Mouse (Mus musculus) bone marrow, adult 2 months (tissue): ENCODE measurements around the gene Mllt1. TPM values are rescaled to one million over a fixed set of nuclear protein-coding genes. Genes with fewer than 3 reads are reported as not detected.
A peak's percentile ranks its signal among the peaks of the same experiment; 100 is the strongest.

ENCODE experiments used
- H3K27ac ChIP-seq: fragments of 200-500 bp; 2 replicates; pipeline ENCODE4 v1.5.1; 2012; ENCODE audit warnings: low read depth, mild to moderate bottlenecking, control low read depth, inconsistent platforms, low read length; ENCODE audit not compliant: control insufficient read depth, poor library complexity, insufficient read depth
- H3K4me1 ChIP-seq: fragments of 200-500 bp; 2 replicates; pipeline ENCODE4 v1.6.1; 2011; ENCODE audit warnings: low read length; ENCODE audit not compliant: control insufficient read depth, insufficient read depth
- H3K4me3 ChIP-seq: fragments of 200-500 bp; replicated peaks from 2 replicates; pipeline ENCODE3; 2011; ENCODE audit warnings: mild to moderate bottlenecking, low read depth, low read length, control low read depth; ENCODE audit not compliant: control insufficient read depth
- CTCF ChIP-seq: fragments of 200-500 bp; IDR thresholded peaks from 2 replicates; pipeline ENCODE4 v1.5.1; 2011; ENCODE audit warnings: low read length, control low read depth; ENCODE audit not compliant: control insufficient read depth, insufficient read depth
- POLR2A ChIP-seq: fragments of 200-500 bp; IDR thresholded peaks from 2 replicates; pipeline ENCODE4 v1.6.1; 2011; ENCODE audit warnings: low read depth, mild to moderate bottlenecking, control low read depth, low read length, borderline replicate concordance; ENCODE audit not compliant: control insufficient read depth
- WGBS: fragments of 180-500 bp; shearing (Covaris S2); methylation state at CpG from one replicate; pipeline ENCODE4 v1.1.7; 2018; 5-methylcytosine and 5-hydroxymethylcytosine counted together
- polyA plus RNA-seq: library from polyadenylated mRNA; stranded (reverse); fragments of >200 nt; gene quantifications from 2 replicates; pipeline ENCODE4 v1.2.4, GENCODE M21; 2011; ENCODE audit warnings: low replicate concordance; ENCODE audit not compliant: missing spikeins, insufficient read depth, insufficient read length

Mllt1 gene
- polyA plus RNA-seq, 1 experiment = 17.3 TPM

- Histone ChIP-seq H3K27ac (no peak overlapping the region), H3K4me3 (no peak overlapping the region), H3K4me1 (peaks cover 2% of the 10 kb centered on the region)
- 47% methylated on average over 17 of the region's 17 CpGs for WGBS
- no peak for TF ChIP-seq CTCF
- no peak for TF ChIP-seq POLR2A
Observed at GRCm38 (mm10) chr17:56884809-56885208, 50.4 kb downstream of the Mllt1 start.

GRCm38 (mm10) chr17:56884331-56884730 is 50.9 kb downstream of the Mllt1 start:
- TF ChIP-seq POLR2A (no peak), CTCF (no peak)
- no peak overlapping the region; the same call in 1 of the 2 replicates for H3K27ac ChIP-seq

GRCm38 (mm10) chr17:56883612-56884011 is 51.6 kb downstream of the Mllt1 start:
- Histone ChIP-seq H3K4me1 (peaks cover 2% of the 10 kb centered on the region), H3K4me3 (peak overlapping the region; percentile 49), H3K27ac (no peak overlapping the region)
- WGBS = 37% methylated on average over 17 of the region's 17 CpGs
- TF ChIP-seq POLR2A (no peak), CTCF (no peak)

More at GRCm38 (mm10) chr17:56884331-56884730, 50.9 kb downstream of the Mllt1 start:
- Histone ChIP-seq H3K4me1 (peaks cover 2% of the 10 kb centered on the region), H3K4me3 (no peak overlapping the region)
- 53% methylated on average over 5 of the region's 5 CpGs for WGBS

GRCm38 (mm10) chr17:56877426-56877825 is 57.8 kb downstream of the Mllt1 start:
- Histone ChIP-seq H3K4me3 (no peak overlapping the region), H3K4me1 (peaks cover 5% of the 10 kb centered on the region; the same call in 1 of the 2 replicates), H3K27ac (no peak overlapping the region)
- 89% methylated on average over 19 of the region's 19 CpGs for WGBS
- TF ChIP-seq CTCF (no peak), POLR2A (no peak)

- WGBS = 71% methylated on average over 8 of the region's 8 CpGs
- Histone ChIP-seq H3K4me1 (peaks cover 5% of the 10 kb centered on the region; the same call in 1 of the 2 replicates), H3K27ac (no peak overlapping the region), H3K4me3 (no peak overlapping the region)
- TF ChIP-seq CTCF (no peak), POLR2A (no peak)
Observed at GRCm38 (mm10) chr17:56876981-56877380, 58.2 kb downstream of the Mllt1 start.

GRCm38 (mm10) chr17:56876465-56876864 is 58.8 kb downstream of the Mllt1 start:
- Histone ChIP-seq H3K27ac (no peak overlapping the region), H3K4me3 (no peak overlapping the region), H3K4me1 (peaks cover 5% of the 10 kb centered on the region; the same call in 1 of the 2 replicates)
- 76% methylated on average over 3 of the region's 3 CpGs for WGBS
- TF ChIP-seq POLR2A = no peak
- no peak for TF ChIP-seq CTCF

- TF ChIP-seq POLR2A (no peak), CTCF (no peak)
- WGBS = 62% methylated on average over 12 of the region's 12 CpGs
- Histone ChIP-seq H3K4me1 (peaks cover 5% of the 10 kb centered on the region; the same call in 1 of the 2 replicates), H3K27ac (no peak within 1 kb of the TSS), H3K4me3 (no peak within 1 kb of the TSS)
Observed at GRCm38 (mm10) chr17:56874936-56875651, 60.1 kb downstream of the Mllt1 start, which contains the start of gene 1700061G19Rik. 1700061G19Rik (plus strand) TSS chr17:56875477.

GRCm38 (mm10) chr17:56874237-56874636 is 61.0 kb downstream of the Mllt1 start, which contains the start of gene Acsbg2:
Acsbg2 (minus strand) TSS chr17:56874447.
- WGBS = 76% methylated on average over 2 of the region's 2 CpGs
- no peak within 1 kb of the TSS for H3K27ac ChIP-seq
- H3K4me3 ChIP-seq = no peak within 1 kb of the TSS
- H3K4me1 ChIP-seq = peaks cover 5% of the 10 kb centered on the region; the same call in 1 of the 2 replicates
- TF ChIP-seq CTCF (no peak), POLR2A (no peak)

- TF ChIP-seq POLR2A (no peak), CTCF (no peak)
- Histone ChIP-seq H3K27ac (no peak overlapping the region), H3K4me1 (peaks cover 5% of the 10 kb centered on the region; the same call in 1 of the 2 replicates), H3K4me3 (no peak overlapping the region)
- 65% methylated on average over 7 of the region's 7 CpGs for WGBS
Observed at GRCm38 (mm10) chr17:56872512-56872911, 62.7 kb downstream of the Mllt1 start.
